In the genomic region with DNA sequence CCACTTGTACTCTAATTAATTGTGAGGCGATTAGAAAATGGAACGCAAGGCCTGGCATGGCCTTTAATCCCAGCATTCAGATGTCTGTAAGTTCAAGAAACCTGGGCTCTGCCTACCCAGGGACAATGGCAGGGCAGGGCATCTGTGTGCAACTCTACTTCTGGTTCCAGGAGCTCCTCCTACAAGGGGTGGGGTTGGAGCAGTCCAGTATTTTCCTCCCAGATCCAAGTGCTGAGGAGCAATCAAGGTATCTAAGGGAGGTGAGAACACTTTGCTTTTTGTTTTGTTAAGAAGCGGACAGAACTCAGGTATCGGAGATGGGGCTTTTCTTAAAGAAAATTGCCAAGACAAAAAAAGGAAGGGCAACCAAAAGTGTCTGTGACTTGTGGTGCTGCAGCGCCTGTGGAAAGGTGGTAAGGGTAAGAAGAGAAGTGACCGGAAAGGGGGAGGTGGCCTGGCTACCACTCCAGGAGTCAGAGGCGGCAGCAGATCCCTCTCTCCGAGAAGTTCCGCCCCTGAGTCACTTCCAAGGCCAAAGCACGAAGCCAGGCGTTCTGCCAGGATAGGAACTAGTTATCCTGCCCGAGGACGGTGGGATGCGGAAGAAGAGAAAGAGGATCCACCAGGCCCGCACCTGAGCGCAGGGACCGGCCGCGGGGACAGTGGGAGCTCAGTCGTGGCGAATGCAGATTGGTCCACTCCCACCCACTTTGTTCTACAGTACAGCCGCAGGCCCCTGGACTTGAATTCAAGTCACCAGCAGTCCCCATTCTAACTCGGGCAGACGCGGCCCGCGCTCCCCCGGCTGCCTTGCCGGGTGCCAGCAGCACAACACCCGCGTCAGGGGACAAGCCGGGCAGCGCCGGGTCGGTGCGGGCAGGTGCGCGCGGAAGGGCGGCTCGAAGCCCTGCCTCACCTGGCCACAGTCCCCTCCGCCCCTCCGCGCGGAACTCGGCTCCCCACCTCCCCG, we compare ENCODE assay signal across 8 mouse cellular contexts. TPM values are rescaled to one million over a fixed set of nuclear protein-coding genes. Genes with fewer than 3 reads are reported as not detected.
DNase-seq lines count a peak whose midpoint lies in the region; TF ChIP-seq lines count a peak whose summit lies in the region.

No protein-coding gene starts in this region.

- no peaks in the 10 kb centered on the region for H3K27me3 ChIP-seq in heart, adult 2 months (ENCODE audit: control insufficient read depth, insufficient read depth, low read length)

- H3K27ac ChIP-seq in heart, adult 2 months, result peak overlapping the region; percentile 95

- DNase-seq in heart, adult 11 months, result peak; percentile 97
- no peak for DNase-seq in heart, adult 8-10 months (ENCODE audit: low spot score)
- peak; percentile 16 for DNase-seq in cerebellum, adult 9-11 months
- DNase-seq in heart, adult 2 months, result peak; percentile 55 to 67
- peak; percentile 58 for DNase-seq in kidney, adult 9 months
- DNase-seq in lung, postnatal 14 days, result peak; percentile 68
- DNase-seq in skeletal muscle tissue, adult 2 months (ENCODE audit: low read depth, low spot score), result peak; percentile 63
- DNase-seq in frontal cortex, adult 2 months (ENCODE audit: extremely low spot score in 1 of 2, low spot score in 1 of 2), result no peak

- H3K9ac ChIP-seq in heart, adult 2 months (ENCODE audit: low read depth, low read length), result peak overlapping the region; percentile 77

- TF ChIP-seq POLR2A in heart, adult 2 months (IDR thresholded peaks at IDR 0.05; ENCODE audit: insufficient read depth, low read depth, low read length), result peak; percentile 65

- peaks cover 9% of the 10 kb centered on the region for H3K4me1 ChIP-seq in heart, adult 2 months (ENCODE audit: control insufficient read depth, insufficient read depth, low read length)

- TF ChIP-seq CTCF in heart, adult 2 months (IDR thresholded peaks at IDR 0.05), result no peak

- intact Hi-C loops in heart, adult 2 months (cut with DNase I), result loop anchor here (1.0 to 10.0 kb wide), 3 partner anchors 15 to 441 kb away; a partner anchor contains a TSS

- TF ChIP-seq EP300 in heart, adult 2 months (IDR thresholded peaks at IDR 0.05; ENCODE audit: insufficient read depth, low read depth, low read length), result no peak

- H3K79me2 ChIP-seq in heart, adult 2 months (replicated peaks; ENCODE audit: control insufficient read depth, insufficient read depth, low read length), result no peaks in the 10 kb centered on the region

- no peaks in the 10 kb centered on the region for H3K36me3 ChIP-seq in heart, adult 2 months (ENCODE audit: control insufficient read depth, insufficient read depth, low read length)

- 6% methylated on average over 46 of the region's 47 CpGs for WGBS in heart, adult 2 months

- peak overlapping the region; percentile 76 for H3K4me3 ChIP-seq in heart, adult 2 months

RNA-seq across cellular contexts. Expression of a gene that starts 9.7 kb away (rescaled TPM):
- 10 to 100 TPM in 1 of 4 experiments, 1 to 10 TPM in 3; 7.5 to 11.0 (median 8.7) TPM for total RNA-seq in heart, adult 8-10 months (2022)
- 1 to 10 TPM; 8.2 to 8.5 TPM for total RNA-seq in heart, adult 2 months (2021)
- 17.0 and 17.6 TPM in 2 replicates for polyA plus RNA-seq in heart, adult 2 months (2012; rRNA removed)
- 53.8 and 60.8 TPM in 2 replicates for polyA plus RNA-seq in frontal cortex, adult 2 months (2012; rRNA removed)

RNA-seq across cellular contexts. Expression of a gene that starts 24.3 kb away (rescaled TPM):
- 10 to 100 TPM; 13.9 to 25.6 (median 19.4) TPM for total RNA-seq in heart, adult 8-10 months (2022)
- 10 to 100 TPM; 18.8 to 23.7 TPM for total RNA-seq in heart, adult 2 months (2021)
- polyA plus RNA-seq in heart, adult 2 months (2012; rRNA removed), result 34.4 and 42.1 TPM in 2 replicates
- polyA plus RNA-seq in frontal cortex, adult 2 months (2012; rRNA removed), result 6.3 and 8.5 TPM in 2 replicates

RNA-seq across cellular contexts. Expression of a gene that starts 51.1 kb away (rescaled TPM):
- not detected for total RNA-seq in heart, adult 8-10 months (2022)
- not detected for total RNA-seq in heart, adult 2 months (2021)
- not detected in 2 replicates for polyA plus RNA-seq in heart, adult 2 months (2012; rRNA removed)
- polyA plus RNA-seq in frontal cortex, adult 2 months (2012; rRNA removed), result not detected in 2 replicates

Comparison
In these comparisons a context has a peak if more than half of its experiments do, and no peak if none do; other contexts are left out.
1. DNase-seq: peak in heart, adult 11 months (single experiment), cerebellum, adult 9-11 months (single experiment), heart, adult 2 months (2 of 2), kidney, adult 9 months (single experiment), lung, postnatal 14 days (single experiment) and skeletal muscle tissue, adult 2 months (single experiment); none in heart, adult 8-10 months (single experiment) and frontal cortex, adult 2 months (0 of 2).